Mouse (Mus musculus) frontal cortex, adult 2 months (tissue): ENCODE measurements at regions not wholly inside any gene's neighbourhood (a gene's known extent, or its start where the extent isn't known, plus 50 kb on each side); places are given as distances from the start of the nearest gene placed in this dataset.

Experiments used
- DNase-seq, 2 experiments: peaks; one replicate each; pipeline ENCODE4 v3.0.0; 2022; ENCODE audit warnings: low spot score in 1 of 2; ENCODE audit errors: extremely low spot score in 1 of 2

DNA sequence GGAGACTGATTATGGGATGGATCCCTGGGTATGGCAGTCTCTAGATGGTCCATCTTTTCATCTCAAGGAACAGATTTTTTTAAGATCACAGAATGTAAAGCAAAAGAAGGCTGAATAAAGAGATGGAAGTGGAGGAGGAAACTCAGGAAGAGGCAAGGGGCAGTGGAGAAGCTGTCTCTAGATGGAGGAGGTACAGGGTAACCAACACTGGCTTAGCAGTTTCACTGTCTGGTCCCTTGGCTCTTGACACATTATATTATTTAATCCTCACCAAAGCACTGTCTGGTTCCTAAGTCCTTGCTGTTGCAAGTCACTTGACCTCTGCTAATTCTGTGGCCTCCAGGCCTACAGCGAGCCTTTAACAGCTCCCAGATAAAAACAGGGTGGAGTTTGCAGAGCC, 154.6 kb upstream of the Marcks start:
- DNase-seq = no peak

DNA sequence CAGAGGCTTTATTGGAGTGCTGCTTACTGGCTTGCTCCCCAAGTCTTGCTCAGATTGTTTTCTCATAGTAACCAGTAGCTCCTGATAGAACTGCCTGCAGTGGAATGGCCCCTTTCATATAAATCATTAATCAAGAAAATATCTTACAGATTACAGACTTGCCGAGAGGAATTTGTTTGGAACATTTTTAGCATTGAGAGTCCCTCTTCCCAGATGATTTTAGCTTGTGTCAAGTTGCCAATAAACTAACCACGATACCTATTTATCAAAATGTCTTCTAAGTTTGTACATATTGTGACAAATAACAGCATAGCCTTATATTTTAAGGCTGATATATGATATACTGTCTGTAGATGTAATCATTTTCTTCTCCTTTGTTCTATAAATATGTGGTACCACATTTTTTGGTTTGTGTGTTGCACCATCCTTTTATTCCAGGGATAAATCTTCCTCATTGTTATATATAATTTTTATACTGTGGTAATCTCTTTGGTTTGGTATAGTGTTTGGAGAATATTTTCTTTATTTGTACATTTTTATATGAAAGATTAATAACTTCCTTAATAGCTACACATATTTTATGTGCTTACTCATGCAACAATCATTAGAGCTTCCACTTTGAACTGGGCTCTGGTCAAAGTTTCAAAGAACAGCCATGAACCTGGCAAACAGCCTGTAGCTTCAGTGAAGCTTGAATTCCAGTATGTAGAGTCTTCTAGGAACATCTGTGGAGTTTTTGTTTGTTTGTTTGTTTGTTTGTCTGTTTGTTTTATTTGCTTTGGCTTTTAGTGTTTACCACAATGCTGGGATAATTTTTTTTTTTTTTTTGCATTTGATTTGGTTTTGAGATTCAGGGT, 153.1 kb upstream of the Marcks start:
- DNase-seq = no peak

DNA sequence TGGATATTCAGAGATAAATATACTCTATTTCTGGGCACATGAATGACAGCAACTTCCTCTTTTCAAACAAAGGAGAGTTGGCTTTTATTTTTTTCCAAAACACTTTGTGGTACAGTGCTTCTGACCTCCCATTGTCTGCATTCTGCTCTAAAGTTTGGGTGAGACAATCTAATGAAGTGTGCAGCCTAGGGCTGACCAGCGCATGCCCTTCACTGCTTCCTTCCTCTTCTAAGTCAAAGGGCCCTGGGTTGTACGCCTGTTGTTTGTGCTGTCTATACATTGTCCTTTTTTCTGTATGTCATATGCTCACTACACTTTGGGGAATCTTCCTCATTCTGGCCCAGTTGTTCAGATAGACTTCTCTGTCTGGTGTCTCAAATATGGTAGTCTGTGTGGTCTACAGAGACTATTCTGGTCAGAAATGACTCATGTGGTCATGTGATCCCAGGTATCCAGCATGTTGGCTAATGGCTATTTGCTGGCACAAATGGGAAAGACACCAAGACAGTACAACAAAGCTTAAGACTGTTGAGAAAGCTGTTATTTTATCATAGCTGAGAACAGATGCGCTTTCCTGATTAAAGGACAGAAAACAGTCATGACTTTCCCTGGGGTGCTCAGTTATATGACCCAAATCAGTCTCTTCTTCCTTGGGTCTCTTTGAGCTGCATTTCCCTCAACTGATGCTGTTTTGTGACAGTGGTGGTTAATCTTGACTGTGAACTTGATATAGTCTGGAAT, 151.4 kb upstream of the Marcks start:
- no peak for DNase-seq

DNA sequence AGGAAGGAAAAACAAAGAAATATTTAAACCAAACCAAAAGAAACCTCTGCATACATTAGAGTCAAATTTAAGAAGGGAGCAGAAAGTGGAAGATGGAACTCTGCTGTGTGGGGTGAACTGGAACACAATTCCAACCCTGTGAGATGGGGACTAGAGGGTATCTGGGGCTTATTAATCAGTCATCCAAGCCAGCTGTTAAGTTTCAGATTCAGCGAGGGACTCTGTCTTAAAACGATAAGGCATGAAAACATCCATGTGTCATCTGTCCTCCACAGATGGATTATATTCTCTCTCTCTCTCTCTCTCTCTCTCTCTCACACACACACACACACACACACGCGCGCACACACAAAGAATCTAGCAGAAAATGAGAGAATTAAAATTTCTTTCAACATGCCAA, 147.6 kb upstream of the Marcks start:
- DNase-seq = no peak

DNA sequence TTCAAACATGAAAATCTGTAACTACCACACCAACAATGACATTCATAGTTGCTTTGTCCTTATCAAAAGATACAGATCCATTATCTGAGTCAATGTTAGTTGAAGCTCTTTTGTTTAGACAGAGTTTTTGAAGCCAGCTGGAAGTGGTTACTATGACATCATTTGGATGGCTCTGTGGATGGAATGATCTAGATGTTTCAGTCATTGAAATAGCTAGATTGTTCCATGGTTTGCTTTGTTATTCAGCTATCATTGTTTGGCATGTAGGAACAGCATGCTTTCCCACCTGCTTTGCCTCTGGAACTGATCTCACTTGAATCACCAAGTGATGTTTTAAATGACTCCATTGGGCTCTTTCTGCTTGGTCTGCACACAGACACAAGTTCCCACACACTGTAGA, 144.2 kb upstream of the Marcks start:
- DNase-seq = no peak

DNA sequence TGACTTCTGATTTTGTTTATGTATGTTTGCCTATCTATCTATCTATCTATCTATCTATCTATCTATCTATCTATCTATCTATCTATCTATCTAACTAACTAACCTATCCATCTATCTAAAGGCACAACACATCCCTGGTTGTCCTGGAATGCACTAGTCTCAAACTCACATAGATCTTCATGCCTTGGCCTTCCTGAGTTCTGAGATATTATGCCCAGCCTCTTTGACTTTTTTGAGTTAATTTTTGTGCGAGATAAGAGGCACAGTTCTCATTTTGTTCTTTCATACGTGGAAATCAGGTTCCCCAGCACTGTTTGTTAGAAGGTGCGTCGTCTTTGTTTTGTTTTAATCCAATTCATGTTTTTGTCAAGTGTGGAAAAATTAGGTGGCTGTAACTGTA, 142.1 kb upstream of the Marcks start:
- no peak for DNase-seq

DNA sequence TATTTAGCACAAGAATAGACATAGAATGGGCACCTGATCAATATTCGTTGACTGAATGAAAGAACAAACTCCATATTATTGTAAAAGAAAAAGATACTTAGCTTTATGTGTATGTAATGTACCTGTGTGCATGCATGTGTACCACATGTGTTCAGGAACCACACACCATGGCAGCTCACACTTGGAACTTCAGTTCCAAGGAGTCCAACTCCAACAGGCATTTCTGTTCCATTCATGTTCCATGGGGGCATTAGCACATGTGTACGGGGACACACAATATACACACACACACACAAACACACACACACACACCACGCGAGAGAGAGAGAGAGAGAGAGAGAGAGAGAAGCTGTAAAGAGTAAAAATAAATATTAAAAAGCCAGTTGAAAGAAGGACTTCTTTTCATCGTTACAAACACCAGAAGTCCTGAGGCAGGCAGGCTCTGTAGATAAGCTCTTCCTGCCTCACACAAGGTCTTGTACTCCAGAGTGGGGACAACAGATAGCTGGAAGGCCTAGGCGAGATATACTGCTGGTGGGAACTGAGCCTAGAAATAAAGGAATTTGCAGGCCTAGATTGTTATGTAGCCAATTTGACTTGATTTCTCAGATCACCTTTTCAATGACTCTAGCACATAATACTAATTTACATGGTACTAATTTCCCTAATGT, 141.6 kb upstream of the Marcks start:
- no peak for DNase-seq

DNA sequence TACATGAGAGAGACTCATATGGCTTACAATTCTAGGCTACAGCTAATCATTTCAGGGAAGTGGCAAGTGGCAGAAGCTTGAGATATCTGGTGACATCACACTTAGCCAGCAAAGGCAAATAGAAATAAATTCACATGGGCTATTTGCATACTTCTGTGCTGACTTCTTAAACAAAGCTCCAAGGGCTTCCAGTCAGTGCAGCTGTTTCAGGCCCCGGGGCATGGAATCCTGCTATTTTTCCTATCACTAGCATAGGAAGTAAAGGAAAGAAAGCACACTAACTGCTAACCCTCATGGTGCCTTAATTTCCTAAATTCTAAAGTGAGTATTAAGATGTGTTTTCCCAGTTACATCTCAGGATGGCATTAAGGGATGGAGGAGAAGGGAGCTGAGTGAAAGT, 140.6 kb upstream of the Marcks start:
- no peak for DNase-seq

DNA sequence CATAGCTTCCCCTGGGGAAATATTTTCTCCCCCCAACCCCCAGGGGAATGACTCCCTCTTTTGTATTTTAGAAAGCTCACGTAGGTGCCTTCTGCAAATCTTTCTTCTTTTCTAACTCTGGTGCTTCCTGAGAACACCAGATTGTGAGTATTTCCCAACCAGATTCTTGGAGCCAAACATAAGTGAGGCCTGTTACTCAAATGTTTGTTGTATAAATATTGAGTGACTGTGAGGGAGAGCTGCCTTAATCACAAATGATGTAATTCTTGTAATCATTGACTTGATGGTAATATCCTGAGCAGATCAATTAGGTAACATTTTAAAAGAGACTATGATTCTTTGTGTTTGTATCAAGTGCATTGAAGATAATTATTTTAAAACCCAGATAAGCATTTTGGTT, 137.1 kb upstream of the Marcks start:
- no peak for DNase-seq

DNA sequence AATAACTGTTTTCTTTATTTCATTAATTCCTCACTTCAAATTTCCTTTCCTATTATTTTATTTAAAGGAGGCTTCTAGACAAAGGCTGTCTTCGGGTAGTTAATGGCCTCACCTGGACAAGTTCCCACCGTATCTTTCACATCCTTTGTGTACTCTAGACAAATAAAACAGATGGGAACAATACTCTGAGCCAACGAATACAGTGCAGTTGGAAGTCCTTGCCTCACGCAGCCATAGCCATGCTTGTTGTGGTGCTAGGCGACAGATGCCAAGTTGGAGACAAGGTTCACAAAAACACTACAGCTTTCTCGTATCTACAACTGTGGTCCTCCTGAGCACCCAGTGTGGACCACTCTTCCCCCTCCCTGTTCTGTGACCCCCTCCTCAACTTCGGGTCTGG, 136.6 kb upstream of the Marcks start:
- DNase-seq = no peak

DNA sequence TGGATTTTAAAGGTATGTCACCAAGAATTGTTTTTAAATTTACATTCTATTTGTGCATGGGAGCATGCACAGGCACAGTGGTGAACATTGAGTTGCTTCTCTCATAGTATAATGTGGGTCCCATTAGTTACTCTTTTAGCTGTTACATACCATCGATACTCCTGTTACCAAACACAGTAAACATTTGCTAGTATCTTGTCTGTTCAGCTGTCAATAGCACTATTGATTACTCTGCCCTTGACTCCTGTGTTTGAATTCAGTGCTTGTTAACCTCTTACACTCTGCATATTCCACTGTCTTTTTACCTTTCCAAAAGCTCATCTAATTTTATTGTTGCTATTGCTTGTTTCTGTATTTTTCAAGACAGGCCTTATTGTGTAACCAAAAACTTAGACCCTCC, 133.2 kb upstream of the Marcks start:
- DNase-seq = no peak

DNA sequence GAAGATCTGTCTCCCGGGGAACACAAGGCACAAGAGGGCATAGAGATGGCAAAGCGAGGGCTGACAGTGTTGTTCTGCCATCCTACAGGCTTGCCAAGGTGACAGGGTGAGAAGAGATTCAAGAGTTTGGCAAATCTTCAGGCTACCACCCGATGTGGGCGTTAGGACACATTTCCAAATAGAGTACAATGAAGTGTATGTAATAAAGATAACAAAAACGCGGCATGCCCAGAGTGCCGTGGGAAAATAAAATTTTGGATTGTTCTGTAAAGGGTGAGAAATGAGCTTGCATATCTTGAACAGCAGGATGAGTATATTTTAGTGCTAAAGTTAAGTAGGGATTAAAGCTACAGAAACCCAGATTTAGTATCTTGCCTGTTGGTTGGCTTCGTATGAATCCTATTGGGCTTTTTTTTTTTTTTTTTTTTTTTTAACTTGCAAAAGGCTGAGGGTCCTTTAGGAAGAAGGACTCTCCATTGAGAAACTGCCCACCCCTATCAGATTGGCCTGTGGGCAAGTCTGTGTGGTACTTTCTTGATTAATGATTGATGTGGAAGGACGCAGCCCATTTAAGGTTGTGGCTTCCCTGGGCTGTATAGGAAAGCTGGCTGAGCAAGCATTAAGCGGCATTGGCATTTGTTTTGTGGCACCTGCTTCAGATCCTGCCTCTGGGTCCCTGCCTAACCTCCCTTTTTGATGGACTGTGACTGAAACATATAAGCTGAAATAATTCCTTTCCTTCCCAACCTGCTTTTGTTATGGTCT, 131.7 kb upstream of the Marcks start:
- DNase-seq = no peak

DNA sequence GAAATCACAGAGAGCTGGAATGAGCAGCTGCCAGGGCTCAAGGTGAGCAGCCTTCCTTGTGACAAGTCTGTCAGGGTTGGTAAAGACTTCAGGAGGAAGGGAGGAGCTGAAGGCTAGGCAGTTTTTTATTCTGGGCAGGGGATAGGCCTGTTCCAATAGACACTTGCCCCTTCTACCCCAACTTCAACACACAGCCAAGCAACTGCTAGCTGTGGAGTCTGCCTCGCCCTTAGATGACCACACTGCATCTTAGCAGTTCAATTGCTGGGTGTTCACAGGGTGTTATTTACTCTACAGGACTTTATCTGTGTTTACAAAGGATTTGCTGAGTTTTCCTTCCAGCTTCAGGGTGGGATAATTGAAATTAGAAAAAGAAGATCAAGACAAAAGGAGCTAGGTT, 128.2 kb upstream of the Marcks start:
- no peak for DNase-seq

DNA sequence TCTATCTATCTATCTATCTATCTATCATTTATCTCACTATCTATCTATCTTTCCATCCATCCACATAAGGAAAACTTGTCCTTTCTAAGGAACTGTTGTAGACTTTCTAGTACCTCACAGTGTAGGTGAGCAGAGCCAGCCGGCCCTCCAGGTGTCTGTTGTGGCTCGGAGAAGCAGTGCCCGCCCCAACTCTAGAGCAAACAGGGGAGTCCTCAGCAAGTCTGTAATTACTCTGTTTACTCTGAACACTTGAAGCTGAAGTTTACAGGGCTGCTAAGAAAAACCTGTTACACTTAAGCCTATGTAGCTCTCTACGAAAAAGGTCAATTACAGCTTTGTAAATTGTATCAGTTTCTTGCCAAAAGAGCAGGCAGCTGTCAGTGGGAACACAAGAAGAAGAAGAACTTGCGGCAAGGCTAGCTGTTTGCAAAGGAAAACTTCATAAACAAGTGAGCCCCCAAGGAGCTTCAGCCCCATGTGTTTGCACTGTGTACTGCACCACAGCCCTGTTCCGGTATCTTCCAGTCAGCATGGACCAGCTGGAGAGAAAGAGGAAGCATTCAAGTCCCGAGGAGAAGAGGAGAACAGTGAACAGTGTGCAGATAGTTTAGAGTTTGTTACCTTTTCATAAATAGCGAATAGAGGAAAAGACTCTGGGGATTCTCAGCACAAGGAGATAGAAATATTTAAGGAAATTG, 122.2 kb upstream of the Marcks start:
- DNase-seq = peak; percentile 8 to 18

DNA sequence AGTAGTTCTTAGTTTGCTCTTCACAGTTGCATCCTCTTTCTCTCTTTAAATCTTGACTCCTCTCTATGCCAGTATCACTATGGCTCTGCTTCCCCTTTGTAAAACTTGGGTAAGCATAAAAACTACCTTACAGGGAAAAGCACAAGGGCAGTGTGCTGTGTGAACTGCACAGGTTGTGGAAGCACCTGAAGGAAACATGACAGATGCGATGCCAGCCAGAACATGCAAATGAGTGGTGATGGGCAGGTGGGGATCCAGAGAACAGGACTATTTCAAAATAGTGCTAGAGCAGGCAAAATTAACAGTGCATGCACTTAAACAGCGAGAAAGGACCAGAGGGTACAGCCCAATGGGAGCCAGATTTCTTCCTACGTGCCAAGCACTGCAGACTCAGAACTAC, 120.5 kb upstream of the Marcks start:
- DNase-seq = no peak

DNA sequence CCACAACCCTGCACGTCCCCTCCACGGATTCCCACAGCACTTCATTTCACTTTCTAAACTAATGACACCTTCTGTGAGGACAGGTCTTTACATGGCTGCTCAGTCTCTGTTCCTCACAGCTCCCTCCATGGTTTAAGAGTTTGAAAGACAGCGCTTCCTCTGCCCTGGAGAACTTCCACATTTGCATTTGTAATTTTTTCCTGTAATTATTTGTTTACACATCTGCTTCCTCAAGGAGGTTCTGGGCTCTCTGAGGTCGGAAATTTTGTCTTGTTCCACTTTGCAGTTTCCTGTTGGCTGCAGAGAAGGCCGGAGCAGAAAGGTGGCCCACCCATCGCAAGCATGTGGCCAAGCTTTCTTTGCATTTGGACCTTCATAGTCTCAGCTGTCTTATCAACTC, 118.8 kb upstream of the Marcks start:
- DNase-seq = no peak

DNA sequence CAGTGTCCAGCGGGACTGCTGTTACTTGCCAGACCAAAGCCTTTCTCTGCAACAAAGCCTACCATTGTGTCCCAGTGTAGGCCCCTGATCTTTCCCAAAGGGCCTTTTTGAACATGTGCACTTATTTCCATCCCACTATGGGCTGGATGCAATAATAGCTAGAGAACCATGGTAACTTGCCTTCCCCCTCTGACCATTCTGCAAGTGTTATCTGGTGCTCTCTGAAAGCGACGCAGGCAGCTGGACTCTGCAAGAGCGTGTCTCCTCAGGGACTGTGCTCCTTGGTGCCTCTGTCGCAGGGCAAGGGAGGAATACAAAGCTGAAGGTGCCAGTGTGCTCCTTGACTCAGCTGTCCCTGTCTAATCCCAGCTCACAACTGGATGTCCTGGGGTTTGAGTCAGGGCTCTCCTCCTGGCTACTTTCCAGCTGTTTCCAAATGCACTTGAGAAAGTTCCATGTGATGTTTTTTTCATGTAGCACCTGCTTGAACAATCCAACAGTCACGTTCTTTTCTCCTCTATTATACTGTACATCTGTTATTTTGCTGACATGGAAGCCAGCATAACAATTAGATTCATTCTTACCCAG, 112.3 kb upstream of the Marcks start:
- no peak for DNase-seq

DNA sequence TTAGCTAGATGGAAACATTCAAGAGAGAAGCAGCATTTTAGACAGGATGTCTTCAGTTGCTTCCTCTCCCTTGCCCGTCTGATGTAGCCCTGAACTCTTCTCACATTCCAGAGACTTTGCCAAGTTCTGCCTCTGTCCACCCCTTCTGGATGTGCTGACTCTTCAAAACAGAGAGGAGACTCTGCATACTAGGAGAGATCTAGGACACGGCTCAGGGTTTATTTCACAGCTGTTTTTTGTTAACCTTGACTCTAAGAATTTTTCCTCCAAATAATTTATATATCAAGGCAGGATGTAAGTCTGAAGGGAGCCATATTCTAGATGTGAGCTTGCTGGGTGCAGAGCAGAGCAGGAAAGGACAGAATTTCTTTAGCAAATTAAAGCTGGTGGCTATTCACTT, 111.4 kb upstream of the Marcks start:
- no peak for DNase-seq

DNA sequence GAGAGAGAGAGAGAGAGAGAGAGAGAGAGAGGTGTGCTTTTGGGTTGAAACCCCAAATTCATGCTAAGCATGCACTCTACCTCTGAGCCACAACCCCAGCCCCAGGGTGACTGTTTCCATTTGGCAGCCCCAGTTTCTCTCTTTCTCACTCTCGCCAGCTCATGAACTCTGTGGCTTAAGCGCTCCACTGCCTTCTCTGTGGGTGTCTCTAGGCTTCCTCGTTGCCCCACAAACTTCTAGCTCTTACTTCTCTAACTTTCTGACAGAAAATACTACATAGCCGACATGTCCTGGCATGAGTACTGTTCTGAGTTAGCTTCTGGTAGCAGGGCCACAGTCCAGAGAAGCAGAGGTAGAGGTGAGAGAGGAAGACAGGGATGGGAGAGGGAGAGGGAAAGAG, 110.8 kb upstream of the Marcks start:
- DNase-seq = no peak

DNA sequence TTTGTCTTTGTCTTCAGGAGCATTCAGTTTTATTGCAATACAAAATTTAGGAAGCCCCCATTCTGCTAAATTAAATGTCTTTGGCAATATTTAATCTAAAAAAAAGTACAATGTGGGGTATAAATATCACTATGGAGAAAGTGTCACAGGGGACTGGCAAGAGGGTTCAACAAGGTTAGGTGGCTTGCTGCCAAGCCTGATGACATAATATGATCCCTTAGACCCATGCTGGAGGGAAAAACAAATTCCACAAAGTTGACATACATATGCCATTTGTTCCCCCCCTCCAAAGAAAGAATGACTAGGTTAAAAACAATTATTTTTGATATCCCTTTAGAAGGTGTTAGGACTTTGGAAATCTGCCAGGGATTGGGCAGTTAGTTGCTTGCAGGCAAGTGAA, 108.4 kb upstream of the Marcks start:
- DNase-seq = no peak
